Mouse (Mus musculus) retina, adult 2 months (tissue): Measurements from ENCODE around the gene Tln1.
"Not testable (repeated sequence)": the region's sequence is repeated elsewhere in the genome, so short reads cannot be mapped to it uniquely, and the experiment has no call there.

Experiments used
- DNase-seq: peaks from one replicate; pipeline ENCODE4 v3.0.0-alpha.2; 2012; ENCODE audit warnings: low read depth, low spot score

Tln1 gene

DNA sequence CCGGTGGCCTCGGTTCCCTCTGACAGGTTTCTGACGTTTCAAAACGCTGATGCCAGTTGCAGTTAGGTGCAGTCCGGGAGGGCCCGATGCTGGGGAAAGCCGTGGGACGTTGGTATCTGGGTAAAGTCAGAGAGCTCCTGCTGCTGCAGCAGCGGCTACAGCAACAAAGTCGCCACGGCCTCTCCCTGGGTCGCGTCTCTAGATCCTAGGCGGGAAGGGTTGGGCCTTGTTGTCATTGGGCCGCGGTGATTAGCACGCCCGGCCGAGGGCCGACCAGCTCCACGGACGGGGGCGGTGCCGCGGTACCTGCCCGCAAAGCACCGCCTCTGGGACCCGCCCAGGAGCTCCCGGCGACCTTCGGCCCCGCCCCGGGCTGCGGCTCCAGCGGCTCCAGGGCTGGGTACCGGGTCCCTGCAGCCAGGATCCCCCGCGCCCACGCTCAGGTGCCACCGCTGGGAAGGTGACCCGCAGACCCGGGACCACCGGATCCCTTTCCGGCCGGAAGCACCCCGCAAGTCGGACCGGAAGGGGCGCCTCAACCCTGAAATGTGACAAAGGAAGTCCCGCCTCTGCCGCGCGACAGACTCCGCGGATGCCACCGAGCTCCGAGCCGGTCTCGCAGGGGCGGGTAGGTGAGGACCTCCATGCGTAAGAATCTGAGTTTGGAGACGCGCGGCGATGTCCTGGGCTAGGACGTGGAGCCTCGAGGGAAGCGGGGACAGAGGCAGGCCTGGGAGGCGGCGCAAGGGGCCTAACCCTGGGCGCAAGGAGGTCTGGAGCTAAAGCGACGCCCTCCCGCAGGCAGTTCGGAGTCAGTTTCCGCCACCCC, 16.1 kb upstream of the Tln1 start, which contains the start of the genes Rgp1 and Gba2:
Rgp1 (plus strand) TSS at position 340 of the 829 bp plus-strand sequence.
Gba2 (minus strand) TSS at position 498 of the 829 bp plus-strand sequence.
- DNase-seq: peak; percentile 72

DNA sequence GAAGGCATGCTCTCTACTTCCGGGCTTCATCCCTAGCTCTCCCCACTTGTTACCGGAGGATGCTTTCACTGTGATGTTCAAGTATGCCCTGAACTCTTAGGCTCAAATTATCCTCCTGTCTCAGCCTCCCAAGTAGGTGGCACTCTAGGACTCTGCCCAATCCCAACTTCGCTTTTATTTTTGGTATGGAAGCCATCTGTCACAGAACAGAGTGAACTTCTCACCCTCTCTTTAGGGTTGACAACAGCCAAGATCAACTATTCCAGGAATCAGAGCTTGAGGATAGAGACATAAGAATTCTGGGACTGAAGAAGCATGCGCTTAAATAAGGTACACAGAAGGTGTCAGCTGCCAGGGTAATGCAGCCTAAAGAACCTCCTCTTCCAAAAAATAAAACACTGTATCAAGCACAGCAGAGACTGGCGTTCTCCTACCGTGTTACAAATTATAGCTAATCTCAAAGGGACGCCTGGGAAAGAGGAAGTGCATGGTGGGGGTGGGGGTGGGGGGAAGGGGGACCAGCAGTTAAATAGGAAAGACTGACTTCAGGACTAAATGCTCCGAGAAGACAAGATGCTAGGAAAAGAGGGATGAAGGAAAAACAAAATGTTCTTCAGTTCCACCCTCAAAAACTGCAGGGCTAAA, 14.9 kb upstream of the Tln1 start:
- no peak for DNase-seq

DNA sequence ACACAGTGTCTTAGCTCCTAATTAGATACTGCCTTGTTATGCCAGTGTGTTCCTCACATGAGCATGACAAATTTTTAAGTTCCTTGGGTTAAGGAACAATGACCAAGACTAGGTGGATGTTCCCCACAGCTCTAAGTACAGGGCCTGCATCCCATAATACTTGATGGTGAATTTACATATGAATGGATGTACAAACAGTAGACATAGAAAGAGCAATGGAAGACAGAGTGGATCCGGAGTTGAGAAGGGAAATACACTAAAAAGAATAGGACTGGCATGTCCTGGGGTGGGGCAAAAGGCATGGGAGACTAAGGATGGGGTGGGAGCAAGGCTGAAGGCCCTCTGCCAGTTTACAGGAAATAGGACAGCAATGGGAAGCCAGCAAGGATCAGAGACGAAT, 12.9 kb upstream of the Tln1 start:
- DNase-seq: no peak

GRCm38 (mm10) chr4:43573561-43573960, 11.1 kb upstream of the Tln1 start:
- DNase-seq: no peak

DNA sequence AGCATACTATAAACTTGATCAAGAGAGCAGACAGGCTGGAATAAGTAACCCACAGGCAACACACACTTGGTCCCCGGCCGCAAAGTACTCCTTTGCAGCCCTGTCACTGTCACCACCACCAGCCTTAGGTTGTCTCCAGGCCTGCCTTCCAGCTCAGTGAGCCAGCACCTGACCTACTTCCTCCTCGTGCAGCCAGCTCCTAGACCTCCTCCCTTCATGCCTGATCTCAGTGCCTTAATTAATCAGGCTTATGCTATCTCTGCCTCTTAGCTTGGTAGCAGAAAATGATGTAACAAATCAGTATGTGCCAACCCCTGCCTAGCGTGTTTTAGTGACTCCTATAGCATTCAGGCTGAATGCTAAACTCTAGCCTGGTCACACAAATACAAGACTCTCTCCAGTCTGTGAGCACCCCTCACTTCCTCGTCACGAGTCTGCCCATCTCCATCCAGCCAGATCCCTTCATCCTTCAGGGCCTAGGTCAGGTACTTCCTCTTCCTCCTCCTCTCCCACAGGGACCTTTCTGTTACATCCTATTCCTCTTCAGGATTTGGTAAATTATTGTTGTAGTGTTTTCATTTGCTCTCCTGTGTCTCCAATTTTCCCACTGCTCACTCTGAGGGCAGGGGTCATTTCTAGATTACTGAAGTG, 9.0 kb upstream of the Tln1 start:
- no peak for DNase-seq

- DNase-seq: no peak
Observed at GRCm38 (mm10) chr4:43567140-43567539, 4.6 kb upstream of the Tln1 start.

DNA sequence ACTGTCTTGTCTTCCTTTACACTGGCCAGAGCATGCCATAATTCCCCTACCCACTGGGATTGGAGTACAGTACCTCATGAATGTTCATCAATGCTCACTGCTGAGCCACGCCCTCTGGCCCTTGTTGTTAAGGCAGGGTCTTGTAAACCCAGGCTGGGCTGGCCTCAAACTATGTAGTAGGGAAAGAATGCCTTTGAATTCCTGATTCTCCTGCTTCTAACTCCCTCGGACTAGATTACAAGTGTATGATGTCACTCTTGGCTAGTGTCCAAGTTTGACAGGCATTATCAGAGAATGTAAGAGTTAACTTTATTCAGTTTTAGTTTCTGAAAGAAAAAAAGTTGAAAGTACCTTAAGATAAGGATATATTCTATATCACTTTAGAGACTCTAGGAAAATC, 1.7 kb upstream of the Tln1 start:
- no peak for DNase-seq

GRCm38 (mm10) chr4:43563601-43563875, 1.0 kb upstream of the Tln1 start:
- DNase-seq: no peak

DNA sequence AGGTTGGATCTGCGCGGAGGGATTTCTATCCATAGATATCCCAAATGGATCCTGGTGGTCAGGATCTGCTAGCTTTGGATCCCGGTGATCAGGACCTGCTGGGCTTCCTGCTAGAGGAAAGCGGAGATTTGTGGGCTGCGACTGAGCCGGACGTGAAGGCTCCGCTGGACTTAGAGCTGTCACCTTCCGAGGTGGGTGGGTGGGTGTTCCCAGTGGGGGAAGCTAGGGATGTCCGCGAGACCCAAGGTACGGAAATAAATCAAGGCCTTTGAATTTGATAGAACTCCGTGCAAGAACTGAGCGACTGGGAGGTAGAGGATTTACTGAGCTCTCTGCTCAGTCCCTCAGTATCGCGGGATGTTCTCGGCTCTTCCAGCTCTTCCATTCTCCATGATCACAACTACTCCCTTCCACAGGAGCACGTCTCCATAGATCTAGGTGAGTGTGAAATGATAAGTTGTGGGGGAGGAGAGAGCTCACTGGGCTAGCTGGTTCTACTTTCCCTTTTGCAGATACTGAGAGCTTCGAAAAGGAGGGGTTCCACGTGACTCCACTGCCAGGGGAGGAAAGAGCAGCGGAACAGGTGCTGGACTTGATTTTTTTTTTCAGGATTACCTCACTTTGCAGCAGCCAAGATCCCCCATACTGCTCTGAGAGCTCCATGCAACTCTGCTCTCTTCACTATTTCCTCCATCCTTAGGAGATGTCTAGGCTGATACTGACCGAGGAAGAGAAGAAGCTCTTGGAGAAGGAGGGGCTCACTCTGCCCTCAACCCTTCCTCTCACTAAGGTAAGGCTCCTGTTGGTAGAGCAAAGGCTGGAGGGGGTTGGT, 494 bp upstream of the Tln1 start:
- DNase-seq: no peak

DNA sequence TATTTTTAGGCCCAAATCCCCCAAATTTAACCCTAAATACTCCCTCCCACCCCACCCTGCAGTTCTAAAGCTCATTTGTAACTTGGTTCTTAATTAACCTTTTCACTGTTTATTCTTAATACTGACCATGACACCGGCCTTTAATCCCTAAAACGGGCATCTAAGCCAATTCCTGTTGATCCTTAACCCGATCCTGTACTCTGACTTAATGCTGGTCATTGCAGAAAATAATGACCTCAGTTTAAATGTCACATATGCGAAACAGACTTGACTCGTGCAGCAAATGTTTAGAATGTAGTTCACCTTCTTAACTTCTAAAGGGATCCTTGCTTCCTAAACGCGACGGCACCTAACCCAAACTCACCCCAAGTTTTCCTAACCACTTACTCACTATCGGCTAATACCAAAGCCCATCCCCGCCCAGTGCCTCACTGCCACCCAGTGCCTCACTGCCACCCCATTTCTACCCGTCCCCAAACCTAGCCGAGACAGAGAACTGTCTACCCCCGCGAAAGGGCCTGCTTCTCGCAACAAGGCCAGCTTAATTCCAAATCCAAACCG, 975 bp downstream of the Tln1 start:
- no peak for DNase-seq

DNA sequence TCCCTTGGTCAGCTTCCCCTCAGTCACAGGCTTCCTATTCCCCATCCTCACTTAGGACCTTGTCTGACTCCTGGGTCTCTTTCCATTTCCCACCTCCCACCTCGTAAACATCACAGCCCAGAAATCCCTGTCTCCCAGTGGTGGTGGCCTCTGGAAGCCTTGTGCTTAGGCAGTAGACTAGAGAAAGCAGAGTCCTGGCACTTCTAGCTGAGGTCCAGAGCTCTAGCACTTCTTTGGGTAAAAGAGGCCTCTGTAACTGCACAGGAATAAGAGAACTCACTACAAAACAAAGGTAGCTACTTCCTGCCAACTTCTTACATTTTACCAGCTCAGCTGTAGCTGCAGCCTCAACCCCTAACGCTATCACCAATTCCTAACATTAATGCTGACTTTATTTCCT, 1.5 kb downstream of the Tln1 start:
- no peak for DNase-seq

DNA sequence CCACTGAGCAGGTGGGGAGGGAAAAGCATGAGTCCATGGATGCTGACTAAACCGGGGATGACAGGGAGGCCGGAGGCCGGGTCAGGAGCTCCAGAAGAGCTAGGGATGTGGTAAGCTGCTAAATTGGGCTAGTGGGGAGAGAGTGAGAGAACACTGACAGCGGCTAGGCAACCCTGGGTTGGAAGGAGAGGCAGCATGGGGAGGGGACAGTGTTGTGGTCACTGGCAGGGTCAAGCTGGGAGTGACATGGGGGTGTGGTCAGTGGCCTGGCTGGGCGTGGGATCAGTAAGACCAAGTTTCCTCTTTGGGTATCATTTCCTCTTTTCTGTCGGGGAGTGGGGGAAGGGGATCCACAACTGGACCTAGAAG, 2.3 kb downstream of the Tln1 start:
- no peak for DNase-seq

GRCm38 (mm10) chr4:43559519-43560242, 2.8 kb downstream of the Tln1 start:
- no peak for DNase-seq

GRCm38 (mm10) chr4:43558631-43559356, 3.7 kb downstream of the Tln1 start:
- DNase-seq: no peak

GRCm38 (mm10) chr4:43558028-43558630, 4.4 kb downstream of the Tln1 start:
- no peak for DNase-seq

GRCm38 (mm10) chr4:43555926-43556325, 6.6 kb downstream of the Tln1 start:
- DNase-seq: no peak

- DNase-seq: no peak
Observed at GRCm38 (mm10) chr4:43553891-43554290, 8.6 kb downstream of the Tln1 start.

GRCm38 (mm10) chr4:43552437-43552836, 10.1 kb downstream of the Tln1 start:
- DNase-seq: no peak

- not testable (repeated sequence) for DNase-seq
Observed at GRCm38 (mm10) chr4:43551854-43552253, 10.6 kb downstream of the Tln1 start.

- DNase-seq: no peak
Observed at GRCm38 (mm10) chr4:43549055-43549454, 13.4 kb downstream of the Tln1 start.
